Mouse (Mus musculus) lung, postnatal 0 days (tissue): ENCODE measurements around the gene Pdcd2. TPM values are rescaled to one million over a fixed set of nuclear protein-coding genes. Genes with fewer than 3 reads are reported as not detected.

Experiments
- ATAC-seq: fragments of 200-750 bp; cut with Nextera tagmentation; 2 replicates; pipeline ENCODE4 v1.8.0; 2017; ENCODE audit warnings: moderate library complexity
- DNase-seq: peaks from one replicate; pipeline ENCODE4 v3.0.0-alpha.2; 2016; ENCODE audit warnings: low spot score
- H3K27ac ChIP-seq: fragments of 300-500 bp; sonication (generic); 2 replicates; pipeline ENCODE4 v1.5.1; 2014; ENCODE audit warnings: antibody characterized with exemption, mild to moderate bottlenecking, low read length, mixed read lengths
- H3K27me3 ChIP-seq: fragments of 300-500 bp; sonication (generic); replicated peaks from 2 replicates; pipeline ENCODE4 v1.6.1; 2014; ENCODE audit warnings: low read length, mixed read lengths; ENCODE audit not compliant: insufficient read depth
- H3K36me3 ChIP-seq: fragments of 300-500 bp; sonication (generic); 2 replicates; pipeline ENCODE4 v1.6.1; 2014; ENCODE audit warnings: low read length, mixed read lengths; ENCODE audit not compliant: insufficient read depth
- H3K4me1 ChIP-seq: fragments of 300-500 bp; sonication (generic); 2 replicates; pipeline ENCODE4 v1.6.1; 2014; ENCODE audit warnings: antibody characterized with exemption, low read depth, low read length, mixed read lengths; ENCODE audit not compliant: insufficient read depth
- H3K4me2 ChIP-seq: fragments of 300-500 bp; sonication (generic); replicated peaks from 2 replicates; pipeline ENCODE4 v1.6.1; 2014; ENCODE audit warnings: low read depth, mild to moderate bottlenecking, low read length, moderate library complexity, mixed read lengths
- H3K4me3 ChIP-seq: fragments of 300-500 bp; sonication (generic); 2 replicates; pipeline ENCODE4 v1.5.1; 2014; ENCODE audit warnings: low read depth, low read length
- H3K9ac ChIP-seq: fragments of 300-500 bp; sonication (generic); replicated peaks from 2 replicates; pipeline ENCODE4 v1.6.1; 2014; ENCODE audit warnings: low read depth, mild to moderate bottlenecking
- H3K9me3 ChIP-seq: fragments of 300-500 bp; sonication (generic); 2 replicates; pipeline ENCODE4 v1.6.1; 2016; ENCODE audit warnings: low read length, mixed read lengths
- CTCF ChIP-seq: IDR thresholded peaks from 2 replicates; pipeline ENCODE4 v1.5.1; 2016; ENCODE audit warnings: antibody characterized with exemption, mild to moderate bottlenecking
- EP300 ChIP-seq: IDR thresholded peaks from 2 replicates; pipeline ENCODE4 v1.6.1; 2016; ENCODE audit warnings: antibody characterized with exemption, mild to moderate bottlenecking, control low read depth
- WGBS: fragments of 180-500 bp; shearing (Covaris S2); extraction: QIAGEN DNeasy Blood & Tissue Kit; methylation state at CpG from one replicate; pipeline ENCODE4 v1.1.7; 2014; 5-methylcytosine and 5-hydroxymethylcytosine counted together
- polyA plus RNA-seq: library from polyadenylated mRNA; unstranded; fragments of >200 nt; fragmentation: Nextera tagmentation; extraction: Ambion mirVana; gene quantifications from 2 replicates; pipeline ENCODE4 v1.2.1, GENCODE M21; 2015

Gene Pdcd2
- polyA plus RNA-seq, 1 experiment from 2014 or later, result 26.5 TPM

- no peak overlapping the region for H3K27ac ChIP-seq
- ATAC-seq (no peak), DNase-seq (no peak)
- H3K9me3 ChIP-seq, result no peaks in the 10 kb centered on the region
- H3K36me3 ChIP-seq, result peaks cover 16% of the 10 kb centered on the region; the same call in 1 of the 2 replicates
- WGBS, result 86% methylated on average over 7 of the region's 7 CpGs
- H3K4me3 ChIP-seq, result no peak overlapping the region
- no peak for TF ChIP-seq EP300
- no peak for TF ChIP-seq CTCF
- no peaks in the 10 kb centered on the region for H3K27me3 ChIP-seq
- no peaks in the 10 kb centered on the region for H3K4me1 ChIP-seq
- H3K9ac ChIP-seq, result no peak overlapping the region
- no peak overlapping the region for H3K4me2 ChIP-seq
Observed at GRCm38 (mm10) chr17:15490542-15490941, 36.6 kb downstream of the Pdcd2 start.

GRCm38 (mm10) chr17:15472671-15473070, 54.4 kb downstream of the Pdcd2 start:
- Histone ChIP-seq H3K27ac (no peak overlapping the region), H3K27me3 (no peaks in the 10 kb centered on the region), H3K4me2 (no peak overlapping the region), H3K4me1 (no peaks in the 10 kb centered on the region), H3K9ac (no peak overlapping the region), H3K9me3 (no peaks in the 10 kb centered on the region), H3K36me3 (peaks cover 39% of the 10 kb centered on the region), H3K4me3 (no peak overlapping the region)
- TF ChIP-seq EP300, result no peak
- TF ChIP-seq CTCF, result peak; percentile 40
- 88% methylated on average over 4 of the region's 4 CpGs for WGBS
- no peak for DNase-seq
- ATAC-seq, result no peak

Other genes starting within 250 kb of the Pdcd2 start
- gene Dll1, start 150.4 kb downstream of the Pdcd2 start, polyA plus RNA-seq, result 8.2 and 9.4 TPM in 2 replicates
- gene Fam120b, start 131.1 kb downstream of the Pdcd2 start, polyA plus RNA-seq, result 11.2 and 15.2 TPM in 2 replicates
- 201 and 214 TPM in 2 replicates for gene Psmb1, start 27.6 kb downstream of the Pdcd2 start, polyA plus RNA-seq
- gene Tbp, start 27.4 kb downstream of the Pdcd2 start, polyA plus RNA-seq, result 29.4 and 29.9 TPM in 2 replicates
- 1.3 and 1.5 TPM in 2 replicates for gene Prdm9, start 37.1 kb upstream of the Pdcd2 start, polyA plus RNA-seq
- 17.1 and 19.6 TPM in 2 replicates for gene Chd1, start 177.7 kb upstream of the Pdcd2 start, polyA plus RNA-seq